Mouse (Mus musculus) CH12.LX (cell line): ENCODE results near the gene Itga4.

Experiments used
- CTCF ChIP-seq, 2 experiments: IDR thresholded peaks in 1 of 2; conservative IDR thresholded peaks in 1 of 2; 2 replicates each; pipeline ENCODE4 v1.5.1; 2011 to 2012; ENCODE audit warnings: low read depth in 2 of 2, low read length in 2 of 2, improper control_type of control experiment in 1 of 2, inconsistent platforms in 1 of 2, mild to moderate bottlenecking in 1 of 2, moderate library complexity in 1 of 2
- EP300 ChIP-seq: IDR thresholded peaks from 2 replicates; pipeline ENCODE4 v1.6.1; 2011; ENCODE audit warnings: low read length, improper control_type of control experiment
- POLR2A ChIP-seq: IDR thresholded peaks from 2 replicates; pipeline ENCODE4 v1.6.1; 2011; ENCODE audit warnings: low read depth, mild to moderate bottlenecking, improper control_type of control experiment, low read length
- POLR2AphosphoS2 ChIP-seq: IDR thresholded peaks from 2 replicates; pipeline ENCODE4 v1.6.1; 2011; ENCODE audit warnings: low read depth, low read length, improper control_type of control experiment
- TBP ChIP-seq: conservative IDR thresholded peaks from 2 replicates; pipeline ENCODE4 v1.6.1; 2011; ENCODE audit warnings: low read depth, low read length, improper control_type of control experiment
- UBTF ChIP-seq: IDR thresholded peaks from 2 replicates; pipeline ENCODE4 v1.6.1; 2012; ENCODE audit warnings: low read depth, mild to moderate bottlenecking, inconsistent platforms, low read length, improper control_type of control experiment, moderate library complexity
- USF1 ChIP-seq: IDR thresholded peaks from 2 replicates; pipeline ENCODE4 v1.6.1; 2014; ENCODE audit warnings: low read depth, mild to moderate bottlenecking, inconsistent platforms, low read length, improper control_type of control experiment
- ZMIZ1 ChIP-seq: IDR thresholded peaks from 2 replicates; pipeline ENCODE4 v1.6.1; 2012; ENCODE audit warnings: low read depth, mild to moderate bottlenecking, inconsistent platforms, low read length, improper control_type of control experiment
- ZNF384 ChIP-seq: IDR thresholded peaks from 2 replicates; pipeline ENCODE4 v1.6.1; 2012; ENCODE audit warnings: low read depth, low read length, improper control_type of control experiment, inconsistent platforms

DNA sequence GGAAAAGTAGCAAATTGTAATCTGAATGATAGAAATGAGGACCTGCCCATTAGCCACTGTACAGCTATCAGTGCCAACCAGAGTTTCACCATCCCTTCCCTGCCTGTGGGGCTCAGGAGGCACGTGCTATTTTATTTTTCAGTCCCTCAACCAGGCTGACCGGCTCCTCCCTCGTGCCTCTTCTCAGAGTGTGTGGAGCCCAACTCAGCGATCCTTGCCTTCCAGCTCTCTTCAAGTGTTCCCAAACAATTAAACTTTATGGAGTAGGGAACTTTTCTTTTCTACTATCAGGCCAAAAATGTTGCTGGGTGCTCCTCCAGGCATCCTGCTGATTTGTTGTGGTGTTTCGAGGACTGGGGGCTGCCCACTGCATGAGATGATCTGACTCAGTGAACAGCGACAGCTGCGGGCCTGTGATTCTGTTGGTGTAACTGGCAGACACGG, 1.4 kb upstream of the Itga4 start:
- TF ChIP-seq EP300: peak; percentile 38
- TF ChIP-seq UBTF: no peak
- 0 out of 4 replicates have a peak, but pooled peaks of 1 of the 2 experiments have one; percentile 18 for TF ChIP-seq CTCF (conservative IDR thresholded peaks at IDR 0.05 in 1 of 2, IDR thresholded peaks at IDR 0.05 in 1 of 2; ENCODE audit: low read depth in 2 of 2, low read length in 2 of 2)
- no peak for TF ChIP-seq TBP
- TF ChIP-seq ZMIZ1: no peak
- no peak; the same call in 1 of the 2 replicates for TF ChIP-seq POLR2AphosphoS2
- TF ChIP-seq ZNF384: no peak
- no peak for TF ChIP-seq USF1
- TF ChIP-seq POLR2A: no peak
